Mouse (Mus musculus): ENCODE data around the gene Klf7. TPM values are rescaled to one million over a fixed set of nuclear protein-coding genes. Genes with fewer than 3 reads are reported as not detected.

Gene Klf7
- polyA plus RNA-seq, 1 experiment: 3.9 TPM

- H3K79me2 ChIP-seq (ENCODE audit: control insufficient read depth, insufficient read depth): no peaks in the 10 kb centered on the region
- H3K4me2 ChIP-seq (ENCODE audit: low read depth): peak overlapping the region; percentile 56
- no peak overlapping the region for H3ac ChIP-seq (ENCODE audit: control insufficient read depth, insufficient read length)
- H3K27me3 ChIP-seq (ENCODE audit: control insufficient read depth, insufficient read depth, insufficient read length): no peaks in the 10 kb centered on the region
- no peaks in the 10 kb centered on the region for H3K36me3 ChIP-seq (ENCODE audit: control insufficient read depth, insufficient read depth)
- H3K4me3 ChIP-seq: no peak overlapping the region
- no peak for TF ChIP-seq USF1 (IDR thresholded peaks at IDR 0.05; ENCODE audit: low read depth)
Observed at GRCm38 (mm10) chr1:64142691-64143445, 20.8 kb upstream of the Klf7 start.

- Histone ChIP-seq H3K4me3 (no peak overlapping the region), H3ac (ENCODE audit: control insufficient read depth, insufficient read length) (no peak overlapping the region)
- TF ChIP-seq POLR2AphosphoS2 (IDR thresholded peaks at IDR 0.05; ENCODE audit: insufficient read length, low read depth) (no peak), CEBPB (IDR thresholded peaks at IDR 0.05; ENCODE audit: insufficient read depth, poor library complexity, severe bottlenecking) (no peak)
Observed at GRCm38 (mm10) chr1:64134439-64134838, 12.4 kb upstream of the Klf7 start.

GRCm38 (mm10) chr1:64126822-64127221, 4.7 kb upstream of the Klf7 start:
- Histone ChIP-seq H3K4me3 (no peak overlapping the region), H3K27me3 (ENCODE audit: control insufficient read depth, insufficient read depth, insufficient read length) (no peaks in the 10 kb centered on the region), H3K4me2 (ENCODE audit: low read depth) (no peak overlapping the region), H3K36me3 (ENCODE audit: control insufficient read depth, insufficient read depth) (no peaks in the 10 kb centered on the region), H3ac (ENCODE audit: control insufficient read depth, insufficient read length) (no peak overlapping the region), H3K79me2 (ENCODE audit: control insufficient read depth, insufficient read depth) (no peaks in the 10 kb centered on the region)
- TF ChIP-seq MYOG (IDR thresholded peaks at IDR 0.05; ENCODE audit: control insufficient read depth in 1 of 3, insufficient read depth in 1 of 3, insufficient read length in 2 of 3, low read depth in 2 of 3) (no peak), TCF3 (IDR thresholded peaks at IDR 0.05; ENCODE audit: insufficient read length, low read depth) (no peak), MAX (IDR thresholded peaks at IDR 0.05; ENCODE audit: low read depth) (no peak), E2F4 (IDR thresholded peaks at IDR 0.05; ENCODE audit: insufficient read depth) (no peak), CEBPB (IDR thresholded peaks at IDR 0.05; ENCODE audit: insufficient read depth, poor library complexity, severe bottlenecking) (no peak)

More at GRCm38 (mm10) chr1:64134439-64134838, 12.4 kb upstream of the Klf7 start:
- H3K27me3 ChIP-seq (ENCODE audit: control insufficient read depth, insufficient read depth, insufficient read length): no peaks in the 10 kb centered on the region
- H3K79me2 ChIP-seq (ENCODE audit: control insufficient read depth, insufficient read depth): no peaks in the 10 kb centered on the region
- no peak overlapping the region for H3K4me2 ChIP-seq (ENCODE audit: low read depth)
- H3K36me3 ChIP-seq (ENCODE audit: control insufficient read depth, insufficient read depth): no peaks in the 10 kb centered on the region

- Histone ChIP-seq H3K27me3 (ENCODE audit: control insufficient read depth, insufficient read depth, insufficient read length) (no peaks in the 10 kb centered on the region), H3K4me2 (ENCODE audit: low read depth) (peak overlapping the region; percentile 91), H3K4me3 (peak overlapping the region; percentile 98), H3K36me3 (ENCODE audit: control insufficient read depth, insufficient read depth) (no peaks in the 10 kb centered on the region), H3ac (ENCODE audit: control insufficient read depth, insufficient read length) (peak overlapping the region; percentile 95), H3K79me2 (ENCODE audit: control insufficient read depth, insufficient read depth) (peaks cover 36% of the 10 kb centered on the region)
- TF ChIP-seq MAX (IDR thresholded peaks at IDR 0.05; ENCODE audit: low read depth): no peak
- TF ChIP-seq E2F4 (IDR thresholded peaks at IDR 0.05; ENCODE audit: insufficient read depth): no peak
- no peak for TF ChIP-seq MYOD1 (IDR thresholded peaks at IDR 0.05; ENCODE audit: control insufficient read depth in 1 of 3, insufficient read length in 2 of 3, low read depth in 2 of 3)
- no peak for TF ChIP-seq TCF3 (IDR thresholded peaks at IDR 0.05; ENCODE audit: insufficient read length, low read depth)
- no peak for TF ChIP-seq SRF (IDR thresholded peaks at IDR 0.05; ENCODE audit: control insufficient read depth, insufficient read length, low read depth)
- TF ChIP-seq POLR2AphosphoS2 (IDR thresholded peaks at IDR 0.05; ENCODE audit: insufficient read length, low read depth): no peak
- TF ChIP-seq REST (IDR thresholded peaks at IDR 0.05; ENCODE audit: insufficient read depth, insufficient read length): no peak
- TF ChIP-seq USF1 (IDR thresholded peaks at IDR 0.05; ENCODE audit: low read depth): no peak
- TF ChIP-seq TCF12 (IDR thresholded peaks at IDR 0.05; ENCODE audit: insufficient read depth, poor library complexity, severe bottlenecking): no peak
- no peak for TF ChIP-seq MYOG (IDR thresholded peaks at IDR 0.05; ENCODE audit: control insufficient read depth in 1 of 3, insufficient read depth in 1 of 3, insufficient read length in 2 of 3, low read depth in 2 of 3)
- TF ChIP-seq CEBPB (IDR thresholded peaks at IDR 0.05; ENCODE audit: insufficient read depth, poor library complexity, severe bottlenecking): no peak
- no peak for TF ChIP-seq POLR2A (IDR thresholded peaks at IDR 0.05; ENCODE audit: insufficient read length, low read depth)
Observed at GRCm38 (mm10) chr1:64122466-64122830, 366 bp upstream of the Klf7 start.

GRCm38 (mm10) chr1:64120811-64121515, 1.1 kb downstream of the Klf7 start:
- H3K36me3 ChIP-seq (ENCODE audit: control insufficient read depth, insufficient read depth): no peaks in the 10 kb centered on the region
- H3K4me2 ChIP-seq (ENCODE audit: low read depth): peak overlapping the region; percentile 83
- TF ChIP-seq E2F4 (IDR thresholded peaks at IDR 0.05; ENCODE audit: insufficient read depth) (no peak), CEBPB (IDR thresholded peaks at IDR 0.05; ENCODE audit: insufficient read depth, poor library complexity, severe bottlenecking) (no peak), POLR2AphosphoS2 (IDR thresholded peaks at IDR 0.05; ENCODE audit: insufficient read length, low read depth) (peak; percentile 82), USF1 (IDR thresholded peaks at IDR 0.05; ENCODE audit: low read depth) (no peak), POLR2A (IDR thresholded peaks at IDR 0.05; ENCODE audit: insufficient read length, low read depth) (peak; percentile 84), TCF3 (IDR thresholded peaks at IDR 0.05; ENCODE audit: insufficient read length, low read depth) (no peak), MYOG (IDR thresholded peaks at IDR 0.05; ENCODE audit: control insufficient read depth in 1 of 3, insufficient read depth in 1 of 3, insufficient read length in 2 of 3, low read depth in 2 of 3) (no peak), MYOD1 (IDR thresholded peaks at IDR 0.05; ENCODE audit: control insufficient read depth in 1 of 3, insufficient read length in 2 of 3, low read depth in 2 of 3) (no peak), MAX (IDR thresholded peaks at IDR 0.05; ENCODE audit: low read depth) (no peak)
- no peaks in the 10 kb centered on the region for H3K27me3 ChIP-seq (ENCODE audit: control insufficient read depth, insufficient read depth, insufficient read length)
- peak overlapping the region; percentile 98 for H3K4me3 ChIP-seq
- peaks cover 50% of the 10 kb centered on the region for H3K79me2 ChIP-seq (ENCODE audit: control insufficient read depth, insufficient read depth)
- H3ac ChIP-seq (ENCODE audit: control insufficient read depth, insufficient read length): peak overlapping the region; percentile 95
